Mouse (Mus musculus): Measurements from ENCODE around the gene Auh.

- TF ChIP-seq POLR2A (IDR thresholded peaks at IDR 0.05; ENCODE audit: low read depth, low read length) (no peak), CTCF (IDR thresholded peaks at IDR 0.05; ENCODE audit: extremely low read depth, insufficient read length, insufficient replicate concordance, low read depth, low read length) (no peak)
Observed at GRCm38 (mm10) chr13:52858373-52858772, 71.1 kb downstream of the Auh start.

Measured in small intestine, adult 2 months (tissue).